Mouse (Mus musculus): Measurements from ENCODE around the gene Tnfsf13b.

The Tnfsf13b gene

DNA sequence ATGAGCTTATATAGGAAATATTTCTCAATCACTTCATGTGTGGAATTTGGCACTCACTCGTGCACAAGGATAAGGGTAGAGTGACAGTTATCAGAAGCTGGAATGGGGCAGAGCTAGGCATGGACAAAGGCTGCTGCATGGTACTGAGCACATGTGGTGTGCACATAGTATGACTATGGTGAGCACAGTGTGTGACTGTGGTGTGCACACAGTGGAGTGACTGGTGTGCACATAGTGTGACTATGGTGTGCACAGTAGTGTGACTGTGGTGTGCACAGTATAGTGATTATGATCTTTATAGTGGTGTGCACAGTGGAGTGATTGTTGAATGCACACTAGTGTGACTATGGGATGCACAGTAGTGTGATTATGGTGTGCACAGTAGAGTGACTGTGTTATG, 39.5 kb downstream of the Tnfsf13b start:
- DNase-seq (ENCODE audit: low read depth) = no peak

DNA sequence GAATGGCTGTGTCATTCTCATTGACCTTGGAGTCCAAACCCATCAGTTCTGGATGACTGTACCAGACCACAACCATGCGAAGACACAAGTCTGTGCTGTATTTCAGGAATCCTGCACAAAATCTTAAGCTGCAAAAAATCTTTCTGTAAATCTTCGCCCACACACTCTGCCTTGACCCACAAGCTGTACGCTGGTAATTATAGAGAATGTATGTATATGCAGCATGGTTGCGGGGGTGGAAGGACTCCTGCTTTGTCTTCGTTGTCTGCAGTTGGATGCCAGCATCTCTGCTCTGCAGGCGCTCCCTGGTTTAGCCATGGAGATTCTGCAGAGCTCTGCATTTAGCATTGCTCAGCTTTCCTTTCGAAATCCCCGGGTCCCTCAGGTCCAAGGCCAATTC, 42.9 kb downstream of the Tnfsf13b start:
- DNase-seq (ENCODE audit: low read depth) = no peak

DNA sequence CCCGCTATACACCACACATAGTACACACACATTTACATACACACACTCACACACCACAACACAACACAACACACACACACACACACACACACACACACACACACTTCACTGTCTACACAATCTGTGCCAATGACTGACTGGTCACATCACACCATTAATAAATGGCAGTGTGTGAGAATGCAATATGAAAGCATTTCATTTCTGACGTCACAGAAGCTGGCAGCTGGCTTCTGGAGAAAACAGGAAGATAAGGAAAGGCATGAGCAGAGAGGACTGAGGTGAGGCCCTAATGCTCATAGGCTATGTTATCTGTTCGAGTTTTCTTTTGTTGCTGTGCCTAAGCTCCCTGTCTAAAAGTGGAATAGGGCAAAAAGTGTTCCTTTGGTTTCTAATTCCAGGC, 45.3 kb downstream of the Tnfsf13b start:
- no peak for DNase-seq (ENCODE audit: low read depth)

GRCm38 (mm10) chr8:10053571-10053990, 47.3 kb downstream of the Tnfsf13b start:
- DNase-seq (ENCODE audit: low read depth) = no peak

DNA sequence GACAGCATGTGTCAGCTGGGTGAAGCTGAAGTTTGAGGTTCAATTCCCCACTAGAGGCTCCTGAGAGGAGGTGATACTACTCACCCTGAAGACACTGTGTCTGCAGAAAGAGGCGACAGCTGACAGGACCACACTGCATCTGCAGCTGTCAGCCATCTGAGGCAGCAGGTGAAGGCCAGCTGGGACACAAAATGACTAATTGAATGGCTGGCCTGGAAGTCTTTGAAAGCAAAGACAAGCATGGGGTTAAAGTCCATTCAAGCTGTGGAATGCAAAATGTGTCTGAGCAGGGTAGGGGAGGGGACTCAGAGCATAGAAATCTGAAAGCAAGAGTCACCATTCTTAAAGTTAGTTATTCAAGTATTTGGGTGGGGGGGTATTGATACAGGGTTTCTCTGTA, 54.7 kb downstream of the Tnfsf13b start:
- DNase-seq (ENCODE audit: low read depth) = no peak

- DNase-seq (ENCODE audit: low read depth) = no peak
These were observed 60.6 kb downstream of the Tnfsf13b start for GRCm38 (mm10) chr8:10066906-10067305.

DNA sequence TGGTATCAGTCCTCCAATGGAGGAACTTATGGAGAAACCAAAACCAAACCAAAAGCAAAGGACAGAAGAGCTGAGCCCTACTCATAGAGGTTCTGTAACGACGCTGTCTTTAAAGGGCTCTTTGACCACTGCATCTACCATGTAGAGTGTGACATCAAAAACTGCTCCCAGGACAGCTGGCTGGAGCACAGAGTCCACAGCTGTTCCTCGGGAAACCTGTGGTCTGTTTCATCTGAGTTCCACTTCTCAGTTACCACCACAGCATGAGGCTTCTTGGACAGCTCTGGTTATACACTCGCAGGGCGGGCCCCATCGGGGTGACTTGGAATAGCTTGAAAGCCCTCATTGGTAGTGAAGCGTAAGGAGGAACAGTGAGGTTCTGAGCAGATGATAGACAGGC, 61.5 kb downstream of the Tnfsf13b start:
- no peak for DNase-seq (ENCODE audit: low read depth)

- DNase-seq (ENCODE audit: low read depth) = no peak
These were observed 66.1 kb downstream of the Tnfsf13b start for GRCm38 (mm10) chr8:10072347-10072746.

Measured in fibroblast of lung, adult 2 months (primary cell).